Mouse (Mus musculus): ENCODE results near the gene Elf5.

The Elf5 gene

GRCm38 (mm10) chr2:103435110-103435509, 23.6 kb downstream of the Elf5 start:
- DNase-seq (ENCODE audit: low spot score), result no peak

DNA sequence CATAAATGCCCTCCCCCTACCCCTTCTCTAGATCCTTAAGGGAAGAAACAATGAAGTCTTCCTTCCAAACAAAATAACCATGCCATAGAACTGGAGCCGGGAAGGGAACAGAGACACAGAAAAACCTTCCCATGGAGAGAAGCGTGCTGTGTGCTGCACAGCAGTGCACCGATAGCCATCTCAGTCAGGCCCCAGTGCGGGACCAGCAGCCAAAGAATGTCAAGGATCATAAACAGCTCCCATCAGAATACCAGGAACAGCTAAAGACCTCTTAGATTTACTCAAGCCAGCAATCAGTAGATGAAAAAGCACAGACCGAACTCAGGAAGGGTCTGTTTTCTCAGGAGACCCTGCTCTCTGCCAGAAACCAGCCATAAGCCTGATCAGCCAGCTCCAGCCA, 25.0 kb downstream of the Elf5 start:
- DNase-seq (ENCODE audit: low spot score), result no peak

DNA sequence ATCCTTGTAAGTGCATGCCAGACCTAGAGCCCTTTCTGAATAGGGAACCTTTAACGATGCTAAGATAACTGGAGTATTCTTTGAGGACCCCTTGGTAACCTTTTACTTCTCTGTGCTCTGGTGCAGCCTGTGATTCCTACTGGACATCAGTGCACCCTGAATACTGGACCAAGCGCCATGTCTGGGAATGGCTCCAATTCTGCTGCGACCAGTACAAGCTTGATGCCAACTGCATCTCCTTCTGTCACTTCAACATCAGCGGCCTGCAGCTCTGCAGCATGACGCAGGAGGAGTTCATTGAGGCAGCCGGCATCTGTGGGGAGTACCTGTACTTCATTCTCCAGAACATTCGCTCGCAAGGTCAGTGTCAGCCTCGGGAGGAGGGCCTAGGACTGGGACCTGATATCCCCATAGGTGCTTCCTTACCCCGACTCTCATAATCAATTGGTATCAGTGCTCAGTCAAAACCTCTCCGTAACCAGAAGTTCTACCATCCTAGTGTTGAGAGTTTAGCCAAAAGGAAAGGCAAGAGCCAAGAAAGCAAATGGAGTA, 27.7 kb downstream of the Elf5 start:
- no peak for DNase-seq (ENCODE audit: low spot score)

DNA sequence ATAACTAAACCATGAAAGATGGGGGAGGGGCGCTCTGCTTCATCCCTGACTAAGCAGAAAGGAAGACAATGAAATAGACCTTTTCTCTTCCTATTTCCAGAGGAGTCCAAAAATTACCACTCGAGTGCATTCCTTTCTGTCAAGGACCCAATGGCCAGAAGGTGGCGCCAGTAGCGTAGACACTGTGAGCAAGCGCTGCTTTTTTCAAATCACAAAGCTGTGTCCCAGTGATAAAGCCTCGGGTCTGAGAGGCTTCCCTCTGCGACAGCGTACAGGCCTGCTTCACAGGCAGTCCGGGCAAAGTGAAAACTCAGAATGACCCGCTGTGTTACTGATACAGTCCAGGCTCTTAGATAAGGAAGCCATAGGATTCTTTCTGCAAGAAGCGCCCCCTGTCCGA, 28.2 kb downstream of the Elf5 start:
- peak; percentile 76 for DNase-seq (ENCODE audit: low spot score)

DNA sequence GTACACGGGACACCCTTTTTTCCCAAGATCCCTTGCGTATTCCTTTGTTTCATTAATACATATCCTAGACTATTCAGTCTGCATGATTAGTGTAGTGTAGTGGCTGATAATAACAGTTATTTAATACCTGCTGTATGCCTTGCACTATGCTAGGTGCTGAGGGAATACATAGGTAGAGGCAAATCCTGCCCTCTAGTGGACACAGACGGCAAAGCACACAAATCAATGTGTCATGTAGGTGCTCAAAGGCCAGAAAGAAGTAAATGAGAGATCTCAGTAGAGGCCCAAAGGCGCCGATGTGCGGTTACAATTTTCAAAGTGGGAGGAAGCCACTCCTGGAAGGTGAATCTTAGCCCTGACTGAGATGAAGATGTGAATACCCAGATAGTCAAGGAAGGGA, 34.3 kb downstream of the Elf5 start:
- peak; percentile 27 for DNase-seq (ENCODE audit: low spot score)

GRCm38 (mm10) chr2:103446326-103446725, 34.8 kb downstream of the Elf5 start:
- no peak for DNase-seq (ENCODE audit: low spot score)

DNA sequence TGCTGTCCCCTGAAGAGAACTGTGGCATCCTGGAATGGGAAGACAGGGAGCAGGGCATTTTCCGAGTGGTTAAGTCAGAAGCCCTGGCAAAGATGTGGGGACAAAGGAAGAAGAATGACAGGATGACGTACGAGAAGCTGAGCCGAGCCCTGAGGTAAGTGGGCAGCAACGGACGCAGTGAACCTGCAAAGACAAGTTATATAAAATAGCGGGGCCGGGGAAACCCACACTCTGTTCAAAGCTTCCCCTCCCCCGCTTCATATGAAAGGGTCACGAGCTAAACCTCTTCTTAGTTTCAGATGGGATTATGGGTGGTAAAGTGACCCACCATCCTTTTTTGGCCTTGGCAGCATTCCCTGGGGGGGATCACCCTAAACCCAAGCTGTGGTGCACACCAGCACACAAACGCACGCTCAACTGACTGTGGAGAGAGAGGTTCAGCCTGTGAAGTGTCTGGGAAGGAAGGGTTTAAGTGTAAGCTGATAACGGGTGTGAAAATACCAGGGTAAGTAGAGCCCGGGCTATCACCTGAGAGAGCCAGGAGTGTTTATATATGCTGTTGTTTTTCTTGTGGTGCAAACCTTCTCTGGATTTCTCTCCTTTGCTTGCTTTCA, 37.6 kb downstream of the Elf5 start:
- DNase-seq (ENCODE audit: low spot score), result no peak

GRCm38 (mm10) chr2:103449813-103450212, 38.3 kb downstream of the Elf5 start:
- DNase-seq (ENCODE audit: low spot score), result no peak

DNA sequence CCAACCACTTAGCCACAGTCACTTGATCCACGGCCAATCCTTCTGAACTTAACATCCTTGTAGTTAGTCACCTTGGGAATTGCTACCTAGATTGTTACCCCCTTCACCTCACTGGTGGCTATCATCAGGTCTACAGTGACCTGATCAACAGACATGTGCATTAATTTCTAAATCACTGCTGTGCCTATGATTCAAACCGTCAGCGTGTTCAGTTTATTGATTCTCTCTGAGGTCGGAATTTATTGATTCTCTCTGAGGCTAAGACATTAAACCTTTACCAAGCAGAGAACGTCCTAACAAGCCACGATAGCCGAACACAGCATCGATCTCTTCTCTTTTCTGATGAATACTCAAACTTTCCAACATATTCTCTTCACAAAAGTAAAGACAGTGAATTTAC, 38.8 kb downstream of the Elf5 start:
- no peak for DNase-seq (ENCODE audit: low spot score)

DNA sequence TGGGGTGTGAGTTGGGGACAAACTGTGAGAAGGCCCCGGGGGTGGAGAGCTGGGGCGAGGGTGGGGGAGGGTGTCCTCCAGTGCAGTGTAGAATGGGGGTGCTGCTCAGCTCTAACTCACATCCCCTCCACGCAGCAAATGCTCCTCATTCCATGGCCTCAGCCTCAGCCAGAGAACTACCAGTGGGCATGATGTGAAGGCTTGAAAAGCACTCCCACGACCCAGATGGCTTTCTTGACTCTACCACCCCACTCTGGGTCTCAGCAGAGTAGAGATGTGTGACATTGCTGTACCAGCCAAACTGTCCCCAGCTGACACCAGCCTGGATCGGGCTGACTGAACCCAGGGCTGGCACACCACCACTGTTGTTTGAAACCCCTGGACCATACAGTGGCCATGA, 41.1 kb downstream of the Elf5 start:
- no peak for DNase-seq (ENCODE audit: low spot score)

- no peak for DNase-seq (ENCODE audit: low spot score)
These were observed 44.3 kb downstream of the Elf5 start for GRCm38 (mm10) chr2:103455748-103456147.

GRCm38 (mm10) chr2:103456646-103457045, 45.2 kb downstream of the Elf5 start:
- peak; percentile 77 for DNase-seq (ENCODE audit: low spot score)

- no peak for DNase-seq (ENCODE audit: low spot score)
These were observed 45.6 kb downstream of the Elf5 start for GRCm38 (mm10) chr2:103457048-103457447.

GRCm38 (mm10) chr2:103457628-103458027, 46.1 kb downstream of the Elf5 start:
- DNase-seq (ENCODE audit: low spot score), result no peak

- no peak for DNase-seq (ENCODE audit: low spot score)
These were observed 47.6 kb downstream of the Elf5 start for GRCm38 (mm10) chr2:103459069-103459468.

- no peak for DNase-seq (ENCODE audit: low spot score)
These were observed 49.7 kb downstream of the Elf5 start for GRCm38 (mm10) chr2:103461210-103461609.

- no peak for DNase-seq (ENCODE audit: low spot score)
These were observed 50.3 kb downstream of the Elf5 start for GRCm38 (mm10) chr2:103461743-103462142.

DNA sequence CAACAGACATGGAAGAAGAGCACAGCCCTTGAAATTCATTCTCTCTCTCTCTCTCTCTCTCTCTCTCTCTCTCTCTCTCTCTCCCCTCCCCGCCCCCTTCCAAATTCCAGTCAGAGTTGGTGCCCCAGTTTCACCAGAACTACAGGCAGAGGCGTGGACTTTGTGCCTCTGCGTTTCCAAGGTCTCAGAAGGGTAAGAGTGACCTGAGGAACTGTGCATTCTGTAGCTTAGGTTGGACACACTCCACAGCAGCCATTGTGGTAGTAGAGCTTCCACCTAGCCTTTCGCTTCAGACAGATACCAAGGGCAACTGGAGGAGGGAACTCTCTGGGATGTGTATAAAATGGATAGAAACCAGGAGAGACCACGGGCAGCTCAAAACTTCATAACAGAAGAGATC, 51.3 kb downstream of the Elf5 start:
- no peak for DNase-seq (ENCODE audit: low spot score)

DNA sequence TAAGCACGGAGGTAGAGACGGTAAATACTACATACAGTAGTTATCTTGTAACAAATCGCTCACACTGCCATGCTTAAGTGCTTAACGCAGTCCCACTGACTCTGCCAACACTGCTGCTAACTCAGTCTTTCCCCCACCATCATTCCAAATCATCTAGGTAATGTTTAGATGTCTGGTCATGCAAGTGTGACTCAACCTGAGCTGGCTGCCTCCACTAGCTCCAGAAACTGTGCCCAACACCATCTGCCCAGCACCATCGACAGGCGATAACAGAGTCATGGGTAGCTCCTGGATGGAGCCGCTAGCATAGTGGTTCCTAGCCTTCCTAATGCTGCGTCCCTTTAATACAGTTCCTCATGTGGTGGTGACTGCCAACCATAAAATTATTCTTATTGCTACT, 53.0 kb downstream of the Elf5 start:
- no peak for DNase-seq (ENCODE audit: low spot score)

DNA sequence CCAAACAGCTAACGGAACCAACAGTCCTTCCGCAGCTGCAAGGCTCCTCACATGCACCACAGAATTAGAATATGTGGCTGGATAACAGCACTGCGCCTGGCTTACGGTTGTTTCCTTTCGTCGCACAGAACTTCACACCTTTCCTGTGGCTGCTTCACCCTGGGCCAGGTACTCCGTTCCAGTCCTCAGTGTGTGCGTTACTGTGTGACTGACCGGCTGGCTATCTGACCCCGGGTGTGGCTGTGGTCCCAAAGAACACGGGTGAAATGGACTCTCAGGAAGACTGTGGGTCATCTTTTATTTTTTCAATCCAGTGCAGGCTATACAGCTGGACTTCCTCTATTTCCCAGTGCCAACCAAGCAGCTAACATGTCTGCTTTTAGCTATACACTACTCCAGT, 53.9 kb downstream of the Elf5 start:
- no peak for DNase-seq (ENCODE audit: low spot score)

DNA sequence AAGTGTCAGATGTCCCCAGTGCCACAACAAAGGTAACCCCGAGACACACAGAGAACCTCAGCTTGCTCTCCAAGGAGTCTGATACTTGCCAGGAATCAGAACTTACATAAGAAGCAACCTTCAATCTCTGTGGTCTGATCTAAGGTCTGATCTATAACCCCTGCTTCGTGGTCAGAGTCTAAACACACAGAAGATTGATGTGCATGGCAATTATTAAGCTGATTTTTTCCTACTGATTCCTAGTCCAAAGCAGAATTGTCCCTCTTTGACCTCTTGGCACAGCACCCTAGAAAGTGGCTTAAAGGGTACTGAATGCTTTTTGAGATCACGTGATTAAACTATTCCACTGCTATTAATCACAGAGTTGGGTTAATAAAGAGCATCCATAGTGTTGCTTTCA, 54.8 kb downstream of the Elf5 start:
- no peak for DNase-seq (ENCODE audit: low spot score)

DNA sequence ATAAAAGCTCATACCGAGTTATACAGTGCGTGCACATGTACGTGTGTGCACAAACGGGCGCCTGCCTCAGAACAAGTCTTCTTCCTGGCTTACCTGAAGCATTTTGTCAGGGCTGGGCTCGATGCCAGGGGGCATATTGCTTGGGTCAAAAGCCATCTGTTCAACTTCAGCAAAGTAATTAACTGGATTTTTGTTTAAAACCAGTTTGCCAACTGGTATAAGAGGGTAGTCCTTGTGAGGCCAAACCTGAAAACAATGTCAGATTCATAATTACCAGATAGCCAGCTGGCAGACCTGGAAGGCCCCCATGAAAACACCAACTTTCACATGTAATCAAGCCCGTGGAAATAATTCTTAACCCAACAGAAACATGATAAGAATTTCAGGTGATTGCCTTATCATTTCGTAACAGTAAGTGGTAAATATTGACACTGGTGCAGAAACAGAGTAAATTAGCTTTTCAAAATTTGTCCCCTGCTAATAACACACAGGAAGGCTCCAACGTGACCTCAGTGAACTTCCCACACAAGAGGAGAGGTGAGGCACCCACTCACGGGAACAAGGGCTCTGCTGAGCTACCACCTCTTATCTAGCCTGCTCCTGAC, 55.6 kb downstream of the Elf5 start:
- DNase-seq (ENCODE audit: low spot score), result no peak

DNA sequence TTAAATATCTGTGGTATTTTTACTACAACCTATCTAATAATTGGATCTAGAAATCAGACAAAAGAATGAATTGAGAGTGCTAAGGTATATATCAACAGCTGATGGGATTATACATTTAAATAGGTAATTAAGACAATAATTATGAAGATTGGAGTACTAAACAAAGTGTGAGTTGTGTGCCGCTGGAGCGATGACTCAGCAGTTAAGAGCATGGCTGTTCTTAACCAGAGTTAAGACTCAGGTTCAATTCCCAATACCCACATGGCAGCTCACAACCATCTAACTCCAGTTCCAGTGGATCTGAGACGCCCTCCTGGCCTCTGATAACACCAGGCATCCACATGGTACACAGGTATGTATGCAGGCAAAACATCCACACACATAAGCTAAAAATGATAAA, 61.9 kb downstream of the Elf5 start:
- no peak for DNase-seq (ENCODE audit: low spot score)

GRCm38 (mm10) chr2:103476180-103476579, 64.7 kb downstream of the Elf5 start:
- no peak for DNase-seq (ENCODE audit: low spot score)

Data from ovary, postnatal 36 days (tissue).